Mouse (Mus musculus): Measurements from ENCODE around the gene Adamts3.

Gene Adamts3

DNA sequence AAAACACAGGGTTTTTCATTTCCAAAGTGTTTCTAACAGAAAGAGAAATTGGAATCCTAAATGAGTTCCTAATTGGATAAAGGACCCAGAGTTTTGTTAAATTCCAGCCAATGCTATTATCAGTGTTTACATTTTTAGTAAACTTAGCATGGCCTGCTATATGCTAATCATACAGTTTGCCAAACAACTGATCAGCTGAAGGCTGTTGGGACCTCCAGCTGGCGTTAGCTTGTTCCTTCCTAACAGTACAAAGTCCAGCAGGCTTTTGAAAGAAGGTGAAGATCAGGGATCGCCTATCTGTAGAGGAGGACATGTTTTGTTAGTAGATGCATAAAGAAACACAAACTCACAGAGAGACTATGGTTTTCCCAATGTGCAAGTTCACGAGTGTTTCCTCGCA lies 173.7 kb downstream of the Adamts3 start:
- no peak for DNase-seq (ENCODE audit: low spot score)

DNA sequence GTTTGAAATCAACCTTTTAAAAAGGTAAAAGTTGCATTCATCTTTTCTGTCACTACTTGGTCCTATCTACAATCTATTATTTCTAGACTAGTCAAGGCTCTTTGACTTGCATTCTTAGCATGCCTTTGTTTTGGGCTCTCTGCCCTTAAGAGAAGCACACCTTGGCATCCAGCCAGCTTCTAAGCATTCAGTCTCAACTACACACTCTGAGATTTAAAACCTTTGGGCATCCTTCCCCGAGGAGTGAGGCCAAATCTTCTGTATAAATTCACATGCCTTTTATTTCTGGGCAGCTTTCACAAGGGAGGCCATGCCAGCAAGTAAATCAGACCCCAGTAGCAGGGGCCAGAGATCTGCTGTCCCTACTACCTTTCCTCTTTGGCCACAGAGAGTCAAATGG lies 178.9 kb downstream of the Adamts3 start:
- DNase-seq (ENCODE audit: low spot score), result no peak

DNA sequence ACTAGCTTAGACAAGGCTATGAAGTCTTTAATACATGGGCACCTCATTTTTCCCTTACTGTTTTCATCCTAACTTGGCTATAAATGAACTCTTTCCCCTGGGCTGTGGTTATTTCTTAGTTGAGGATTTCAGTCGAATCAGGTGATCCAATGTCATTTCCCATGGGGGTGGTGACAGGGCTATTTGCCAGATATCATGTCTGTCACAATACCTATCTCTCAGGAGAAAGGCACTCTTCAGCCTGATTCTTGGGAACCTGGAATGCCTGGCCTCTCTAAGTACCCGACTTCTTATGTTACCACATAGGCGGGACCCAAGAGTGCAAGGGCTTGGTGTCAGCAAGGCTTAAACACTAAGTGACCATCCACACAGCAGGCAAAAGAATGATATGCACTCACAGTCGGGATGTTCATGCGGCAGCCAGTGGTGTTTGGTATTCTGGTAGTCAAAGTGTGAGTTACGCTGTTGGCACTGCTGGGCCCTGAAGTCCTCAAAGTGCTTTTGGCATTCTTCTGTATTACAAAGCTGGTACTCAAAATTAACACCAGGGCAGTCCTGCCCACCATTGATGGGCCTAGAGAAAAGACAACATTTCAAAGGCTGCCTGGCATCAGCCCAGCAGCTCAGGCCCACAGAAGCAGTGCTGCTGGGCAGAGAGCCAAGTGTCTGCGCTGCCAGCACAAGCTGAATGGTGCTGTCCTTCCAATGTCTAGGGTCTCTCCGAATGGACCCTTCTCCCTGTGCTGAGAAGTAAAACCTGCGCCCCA lies 181.7 kb downstream of the Adamts3 start:
- DNase-seq (ENCODE audit: low spot score), result peak; percentile 60

DNA sequence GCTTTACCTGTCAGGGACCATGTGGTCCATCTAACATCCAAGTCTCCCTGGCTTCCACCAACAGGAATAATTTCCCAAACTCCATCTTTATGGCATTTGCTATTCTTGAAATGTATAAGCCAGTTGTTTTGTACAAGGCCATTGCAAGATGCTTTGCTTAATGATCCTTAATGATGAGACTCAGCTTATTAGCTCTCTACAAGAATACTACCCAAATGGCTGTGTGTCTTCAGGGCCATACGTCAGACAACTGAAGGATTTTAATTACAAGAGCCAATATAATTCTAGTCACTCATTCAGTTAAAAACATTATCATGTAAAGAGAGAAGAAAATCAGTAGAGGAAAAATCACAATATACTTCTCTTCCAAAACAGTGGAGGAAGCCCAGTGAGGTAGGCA lies 195.3 kb downstream of the Adamts3 start:
- no peak for DNase-seq (ENCODE audit: low spot score)

DNA sequence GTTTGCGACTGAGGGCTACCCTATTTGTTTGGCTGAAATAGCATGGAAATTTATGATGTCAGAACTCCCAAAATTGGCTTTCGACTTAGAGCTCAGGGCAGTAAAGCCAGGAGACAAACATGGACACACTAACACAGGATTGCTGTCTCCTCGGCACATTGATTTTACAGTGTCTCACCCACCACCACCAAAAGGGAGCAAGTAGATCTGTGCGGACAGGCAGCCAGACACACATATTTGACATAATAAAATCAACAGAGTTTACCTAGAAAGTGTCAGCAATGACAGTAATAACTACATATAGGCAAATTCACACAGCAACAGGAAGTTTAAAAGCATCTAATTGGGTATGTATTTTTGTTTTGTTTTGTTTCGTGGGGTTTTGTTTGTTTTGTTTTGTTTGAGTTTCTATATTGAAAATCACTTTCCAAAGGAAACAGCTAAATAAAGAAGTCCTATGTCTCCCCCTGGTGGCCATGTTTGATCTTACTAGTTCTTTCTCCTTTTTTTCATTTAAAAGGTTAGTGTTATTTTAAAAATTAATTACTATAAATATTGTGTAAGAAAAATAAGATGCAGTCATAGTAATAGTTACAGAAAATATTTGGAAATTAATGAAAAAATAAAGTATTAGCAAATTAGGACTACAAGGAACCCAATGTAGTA lies 203.1 kb downstream of the Adamts3 start:
- peak; percentile 26 for DNase-seq (ENCODE audit: low spot score)

DNA sequence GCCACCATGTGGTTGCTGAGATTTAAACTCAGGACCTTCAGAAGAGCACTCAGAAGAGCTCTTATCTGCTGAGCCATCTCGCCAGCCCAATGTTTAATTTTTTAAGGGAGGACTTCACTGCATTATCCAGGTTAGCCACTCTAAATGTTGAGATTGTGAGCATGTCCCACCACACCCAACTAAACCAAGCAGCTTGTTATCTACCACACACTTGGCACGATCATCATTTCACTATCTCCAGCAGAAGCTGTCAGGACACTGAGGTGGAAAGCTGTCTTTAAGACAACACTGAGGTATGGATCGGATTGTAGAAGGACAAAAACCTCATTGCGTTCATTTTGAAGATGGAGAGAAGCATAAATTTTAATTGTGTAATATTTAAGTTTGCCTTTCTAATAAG lies 205.0 kb downstream of the Adamts3 start:
- DNase-seq (ENCODE audit: low spot score), result no peak

DNA sequence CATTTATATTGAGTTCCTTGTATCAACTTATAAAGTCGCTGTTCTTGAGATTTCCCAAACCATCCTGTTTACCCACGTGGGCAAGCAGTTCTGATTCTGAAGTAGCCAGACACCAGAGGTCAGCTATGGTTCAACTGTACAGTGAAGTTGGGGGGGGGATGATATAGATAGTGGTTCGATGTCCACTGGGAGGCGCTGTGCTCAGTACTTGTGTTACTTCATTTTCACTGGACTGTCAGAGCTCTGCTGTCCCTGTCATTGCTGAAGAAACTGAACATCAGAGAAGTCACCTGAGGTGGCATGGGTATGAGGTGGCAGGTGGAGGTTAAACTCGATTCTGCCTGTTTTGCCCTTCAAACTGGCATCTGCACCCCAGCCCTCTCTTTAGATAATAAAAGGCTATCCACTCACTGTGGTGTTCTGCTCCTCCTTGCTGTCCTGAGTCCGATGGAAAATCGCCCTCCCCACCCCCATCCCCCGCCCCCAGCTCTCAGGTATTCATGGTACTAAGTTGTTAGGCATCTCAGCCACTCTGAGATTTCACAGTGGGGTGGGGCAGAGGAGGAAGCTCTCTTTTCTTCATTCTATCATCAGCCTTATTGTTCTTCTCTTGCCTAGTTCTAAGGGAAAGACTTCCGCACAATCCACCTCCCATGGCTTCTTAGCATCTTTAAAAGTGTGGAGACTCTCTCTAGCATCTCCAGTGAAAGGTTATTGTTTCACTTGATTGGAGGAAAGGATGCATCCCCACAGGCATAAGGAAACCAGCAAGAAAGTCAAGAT lies 208.9 kb downstream of the Adamts3 start:
- no peak for DNase-seq (ENCODE audit: low spot score)

DNA sequence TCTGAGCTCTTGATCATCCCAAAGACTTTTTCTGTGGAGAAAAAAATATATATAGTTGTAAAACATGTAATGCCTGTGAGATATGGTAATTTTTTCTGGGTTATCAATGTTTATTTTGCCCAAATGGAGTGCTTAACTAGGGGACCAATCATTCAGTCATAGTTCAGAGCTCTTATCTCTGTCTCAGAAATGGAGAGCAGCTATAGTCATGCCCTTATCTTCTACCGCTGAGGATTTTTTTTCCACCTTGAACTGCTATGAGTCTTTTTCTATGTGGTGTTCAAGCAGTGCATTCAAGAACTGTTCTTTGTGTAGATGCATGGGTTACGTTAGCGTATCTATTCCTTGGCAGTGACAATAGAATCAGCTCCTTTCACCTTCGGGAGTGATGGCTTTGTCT lies 210.2 kb downstream of the Adamts3 start:
- no peak for DNase-seq (ENCODE audit: low spot score)

DNA sequence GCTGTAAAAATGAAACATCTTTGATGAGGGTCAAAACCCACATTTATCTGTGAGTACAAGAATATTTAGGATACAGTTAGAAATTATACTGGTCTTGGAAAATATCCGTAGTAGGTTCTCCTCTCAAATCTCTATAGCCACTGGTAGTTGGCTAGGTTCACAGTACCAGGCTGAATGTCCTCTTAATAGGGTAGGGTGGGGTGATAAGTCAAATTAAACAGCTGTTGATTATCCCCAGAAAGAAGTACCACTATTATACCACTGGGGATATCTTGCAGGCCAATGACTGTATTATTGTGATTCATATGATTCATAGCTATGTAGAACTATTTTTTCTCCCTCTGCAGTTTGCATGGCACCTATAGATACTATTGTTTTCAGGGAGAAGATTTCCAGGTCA lies 228.8 kb downstream of the Adamts3 start:
- no peak for DNase-seq (ENCODE audit: low spot score)

DNA sequence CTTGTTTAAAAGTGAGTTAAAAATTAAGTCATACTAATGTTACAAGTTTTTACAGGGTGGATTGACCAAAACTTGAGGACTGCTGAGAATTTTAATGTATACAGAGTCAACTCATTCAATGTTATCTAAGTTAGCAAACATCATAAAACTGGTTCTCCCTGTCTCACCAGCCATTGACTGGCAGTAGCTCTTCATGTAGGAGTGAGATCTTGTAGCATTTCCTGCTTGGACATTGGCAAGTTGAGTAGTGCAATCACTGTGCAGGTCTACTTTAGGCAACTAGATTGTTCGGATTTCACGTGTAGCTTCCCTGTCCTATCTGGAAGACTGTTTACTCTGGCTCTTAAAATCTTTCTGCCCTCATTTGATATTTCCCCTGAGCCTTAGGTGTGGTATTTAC lies 229.3 kb downstream of the Adamts3 start:
- DNase-seq (ENCODE audit: low spot score), result no peak

DNA sequence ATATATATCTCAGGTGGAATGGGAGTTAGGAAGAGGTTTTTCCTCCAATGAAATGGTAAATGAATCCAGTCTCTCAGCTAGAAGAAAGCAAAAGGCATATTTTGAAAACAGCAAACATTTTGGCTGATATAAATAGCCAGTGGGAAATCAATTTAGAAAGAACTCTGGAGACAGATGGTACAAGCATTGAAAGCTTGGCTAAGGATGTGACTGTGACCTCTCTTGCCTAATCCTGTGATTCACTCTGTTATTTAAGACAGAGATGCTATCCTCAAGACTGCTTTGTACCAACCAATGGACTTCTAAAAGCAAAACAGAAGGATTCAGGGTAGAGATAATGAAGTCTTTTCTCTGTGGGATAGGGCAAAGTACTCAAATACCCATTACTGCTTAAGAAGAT lies 236.2 kb downstream of the Adamts3 start:
- no peak for DNase-seq (ENCODE audit: low spot score)

DNA sequence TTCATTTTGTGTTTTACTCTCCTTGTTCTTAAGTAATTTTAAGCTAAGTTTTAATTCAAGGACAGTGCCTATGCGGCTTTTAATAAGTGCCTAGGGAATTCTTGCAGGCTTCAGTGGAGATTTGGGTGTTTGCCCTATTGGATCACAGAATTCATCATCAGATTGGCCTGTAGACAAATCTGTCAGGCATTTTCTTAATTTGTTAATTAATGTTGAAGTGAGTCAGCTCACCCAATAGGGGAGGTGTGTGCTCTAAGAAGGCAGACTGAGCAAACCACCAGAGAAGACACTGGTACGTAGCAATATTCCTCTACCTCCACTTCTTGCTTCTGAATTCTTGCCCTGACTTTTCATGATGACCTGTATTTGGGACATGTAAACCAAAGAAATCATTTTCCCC lies 247.7 kb downstream of the Adamts3 start:
- DNase-seq (ENCODE audit: low spot score), result no peak

DNA sequence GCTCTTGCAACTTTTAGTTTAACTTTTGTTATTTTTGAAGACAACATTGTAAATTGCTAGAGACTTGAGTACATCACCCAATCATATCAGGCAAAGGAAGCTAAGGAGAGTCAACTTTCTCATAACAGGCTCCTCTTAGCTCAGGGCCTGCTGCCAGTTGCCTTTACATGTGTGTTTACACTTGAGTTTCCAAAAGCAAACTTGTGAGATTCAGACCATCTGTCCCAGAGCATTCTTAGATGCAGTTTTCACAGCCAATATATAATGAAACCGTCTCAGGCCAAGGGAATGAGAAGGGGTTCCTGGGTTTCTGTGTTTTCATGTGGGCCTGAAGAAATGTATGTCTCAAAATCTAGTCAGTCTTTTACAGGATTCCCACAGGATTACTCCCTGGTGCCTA lies 251.5 kb downstream of the Adamts3 start:
- DNase-seq (ENCODE audit: low spot score), result peak; percentile 36
